Mouse (Mus musculus): ENCODE data around the gene Fam155a. TPM values are rescaled to one million over a fixed set of nuclear protein-coding genes. Genes with fewer than 3 reads are reported as not detected.

Gene Fam155a
- polyA plus RNA-seq, 1 experiment, result not detected

- no peak overlapping the region for H3K4me2 ChIP-seq (ENCODE audit: low read depth)
- no peak overlapping the region for H3ac ChIP-seq (ENCODE audit: control insufficient read depth, insufficient read length)
- no peak overlapping the region for H3K4me3 ChIP-seq
- no peaks in the 10 kb centered on the region for H3K36me3 ChIP-seq (ENCODE audit: control insufficient read depth, insufficient read depth)
- TF ChIP-seq POLR2AphosphoS2 (IDR thresholded peaks at IDR 0.05; ENCODE audit: insufficient read length, low read depth) (no peak), REST (IDR thresholded peaks at IDR 0.05; ENCODE audit: insufficient read depth, insufficient read length) (no peak), USF1 (IDR thresholded peaks at IDR 0.05; ENCODE audit: low read depth) (no peak), MYOG (IDR thresholded peaks at IDR 0.05; ENCODE audit: control insufficient read depth in 1 of 3, insufficient read depth in 1 of 3, insufficient read length in 2 of 3, low read depth in 2 of 3) (no peak), MAX (IDR thresholded peaks at IDR 0.05; ENCODE audit: low read depth) (no peak), POLR2A (IDR thresholded peaks at IDR 0.05; ENCODE audit: insufficient read length, low read depth) (no peak), TCF3 (IDR thresholded peaks at IDR 0.05; ENCODE audit: insufficient read length, low read depth) (no peak), MYOD1 (IDR thresholded peaks at IDR 0.05; ENCODE audit: control insufficient read depth in 1 of 3, insufficient read length in 2 of 3, low read depth in 2 of 3) (no peak), E2F4 (IDR thresholded peaks at IDR 0.05; ENCODE audit: insufficient read depth) (no peak), TCF12 (IDR thresholded peaks at IDR 0.05; ENCODE audit: insufficient read depth, poor library complexity, severe bottlenecking) (no peak), CEBPB (IDR thresholded peaks at IDR 0.05; ENCODE audit: insufficient read depth, poor library complexity, severe bottlenecking) (no peak), SRF (IDR thresholded peaks at IDR 0.05; ENCODE audit: control insufficient read depth, insufficient read length, low read depth) (no peak)
- peaks cover 8% of the 10 kb centered on the region for H3K27me3 ChIP-seq (ENCODE audit: control insufficient read depth, insufficient read depth, insufficient read length)
- no peaks in the 10 kb centered on the region for H3K79me2 ChIP-seq (ENCODE audit: control insufficient read depth, insufficient read depth)
These were observed 595.9 kb downstream of the Fam155a start for GRCm38 (mm10) chr8:9174865-9175565.

GRCm38 (mm10) chr8:9171848-9172247 is 599.1 kb downstream of the Fam155a start:
- no peaks in the 10 kb centered on the region for H3K36me3 ChIP-seq (ENCODE audit: control insufficient read depth, insufficient read depth)
- no peak overlapping the region for H3K4me2 ChIP-seq (ENCODE audit: low read depth)
- no peak overlapping the region for H3ac ChIP-seq (ENCODE audit: control insufficient read depth, insufficient read length)
- H3K27me3 ChIP-seq (ENCODE audit: control insufficient read depth, insufficient read depth, insufficient read length), result peaks cover 8% of the 10 kb centered on the region
- H3K79me2 ChIP-seq (ENCODE audit: control insufficient read depth, insufficient read depth), result no peaks in the 10 kb centered on the region
- TF ChIP-seq E2F4 (IDR thresholded peaks at IDR 0.05; ENCODE audit: insufficient read depth), result no peak
- no peak for TF ChIP-seq POLR2A (IDR thresholded peaks at IDR 0.05; ENCODE audit: insufficient read length, low read depth)
- TF ChIP-seq MYOG (IDR thresholded peaks at IDR 0.05; ENCODE audit: control insufficient read depth in 1 of 3, insufficient read depth in 1 of 3, insufficient read length in 2 of 3, low read depth in 2 of 3), result no peak
- TF ChIP-seq POLR2AphosphoS2 (IDR thresholded peaks at IDR 0.05; ENCODE audit: insufficient read length, low read depth), result no peak
- TF ChIP-seq CEBPB (IDR thresholded peaks at IDR 0.05; ENCODE audit: insufficient read depth, poor library complexity, severe bottlenecking), result no peak
- no peak for TF ChIP-seq REST (IDR thresholded peaks at IDR 0.05; ENCODE audit: insufficient read depth, insufficient read length)
- no peak for TF ChIP-seq USF1 (IDR thresholded peaks at IDR 0.05; ENCODE audit: low read depth)
- TF ChIP-seq TCF3 (IDR thresholded peaks at IDR 0.05; ENCODE audit: insufficient read length, low read depth), result no peak
- no peak for TF ChIP-seq SRF (IDR thresholded peaks at IDR 0.05; ENCODE audit: control insufficient read depth, insufficient read length, low read depth)
- TF ChIP-seq MAX (IDR thresholded peaks at IDR 0.05; ENCODE audit: low read depth), result no peak
- TF ChIP-seq TCF12 (IDR thresholded peaks at IDR 0.05; ENCODE audit: insufficient read depth, poor library complexity, severe bottlenecking), result no peak
- no peak for TF ChIP-seq MYOD1 (IDR thresholded peaks at IDR 0.05; ENCODE audit: control insufficient read depth in 1 of 3, insufficient read length in 2 of 3, low read depth in 2 of 3)
- H3K4me3 ChIP-seq, result no peak overlapping the region

GRCm38 (mm10) chr8:9167995-9168394 is 603.0 kb downstream of the Fam155a start:
- TF ChIP-seq MYOD1 (IDR thresholded peaks at IDR 0.05; ENCODE audit: control insufficient read depth in 1 of 3, insufficient read length in 2 of 3, low read depth in 2 of 3), result no peak
- TF ChIP-seq MAX (IDR thresholded peaks at IDR 0.05; ENCODE audit: low read depth), result no peak
- TF ChIP-seq TCF3 (IDR thresholded peaks at IDR 0.05; ENCODE audit: insufficient read length, low read depth), result no peak
- no peak for TF ChIP-seq CEBPB (IDR thresholded peaks at IDR 0.05; ENCODE audit: insufficient read depth, poor library complexity, severe bottlenecking)
- no peak for TF ChIP-seq POLR2AphosphoS2 (IDR thresholded peaks at IDR 0.05; ENCODE audit: insufficient read length, low read depth)
- no peak overlapping the region for H3K4me3 ChIP-seq
- no peaks in the 10 kb centered on the region for H3K79me2 ChIP-seq (ENCODE audit: control insufficient read depth, insufficient read depth)
- no peaks in the 10 kb centered on the region for H3K27me3 ChIP-seq (ENCODE audit: control insufficient read depth, insufficient read depth, insufficient read length)
- H3K36me3 ChIP-seq (ENCODE audit: control insufficient read depth, insufficient read depth), result no peaks in the 10 kb centered on the region
- no peak overlapping the region for H3ac ChIP-seq (ENCODE audit: control insufficient read depth, insufficient read length)
- no peak overlapping the region for H3K4me2 ChIP-seq (ENCODE audit: low read depth)

- H3K36me3 ChIP-seq (ENCODE audit: control insufficient read depth, insufficient read depth), result no peaks in the 10 kb centered on the region
- no peak overlapping the region for H3K4me3 ChIP-seq
- TF ChIP-seq SRF (IDR thresholded peaks at IDR 0.05; ENCODE audit: control insufficient read depth, insufficient read length, low read depth) (no peak), TCF3 (IDR thresholded peaks at IDR 0.05; ENCODE audit: insufficient read length, low read depth) (no peak), E2F4 (IDR thresholded peaks at IDR 0.05; ENCODE audit: insufficient read depth) (no peak), MYOG (IDR thresholded peaks at IDR 0.05; ENCODE audit: control insufficient read depth in 1 of 3, insufficient read depth in 1 of 3, insufficient read length in 2 of 3, low read depth in 2 of 3) (no peak), REST (IDR thresholded peaks at IDR 0.05; ENCODE audit: insufficient read depth, insufficient read length) (no peak), POLR2AphosphoS2 (IDR thresholded peaks at IDR 0.05; ENCODE audit: insufficient read length, low read depth) (no peak), MAX (IDR thresholded peaks at IDR 0.05; ENCODE audit: low read depth) (no peak), TCF12 (IDR thresholded peaks at IDR 0.05; ENCODE audit: insufficient read depth, poor library complexity, severe bottlenecking) (no peak), MYOD1 (IDR thresholded peaks at IDR 0.05; ENCODE audit: control insufficient read depth in 1 of 3, insufficient read length in 2 of 3, low read depth in 2 of 3) (no peak), POLR2A (IDR thresholded peaks at IDR 0.05; ENCODE audit: insufficient read length, low read depth) (no peak), USF1 (IDR thresholded peaks at IDR 0.05; ENCODE audit: low read depth) (no peak), CEBPB (IDR thresholded peaks at IDR 0.05; ENCODE audit: insufficient read depth, poor library complexity, severe bottlenecking) (no peak)
- H3K79me2 ChIP-seq (ENCODE audit: control insufficient read depth, insufficient read depth), result no peaks in the 10 kb centered on the region
- no peak overlapping the region for H3K4me2 ChIP-seq (ENCODE audit: low read depth)
- no peak overlapping the region for H3ac ChIP-seq (ENCODE audit: control insufficient read depth, insufficient read length)
- H3K27me3 ChIP-seq (ENCODE audit: control insufficient read depth, insufficient read depth, insufficient read length), result no peaks in the 10 kb centered on the region
These were observed 609.4 kb downstream of the Fam155a start for GRCm38 (mm10) chr8:9161606-9162005.

All from myocyte (in vitro differentiated cells).